ENCODE assay signal across 8 mouse cellular contexts in the genomic region with DNA sequence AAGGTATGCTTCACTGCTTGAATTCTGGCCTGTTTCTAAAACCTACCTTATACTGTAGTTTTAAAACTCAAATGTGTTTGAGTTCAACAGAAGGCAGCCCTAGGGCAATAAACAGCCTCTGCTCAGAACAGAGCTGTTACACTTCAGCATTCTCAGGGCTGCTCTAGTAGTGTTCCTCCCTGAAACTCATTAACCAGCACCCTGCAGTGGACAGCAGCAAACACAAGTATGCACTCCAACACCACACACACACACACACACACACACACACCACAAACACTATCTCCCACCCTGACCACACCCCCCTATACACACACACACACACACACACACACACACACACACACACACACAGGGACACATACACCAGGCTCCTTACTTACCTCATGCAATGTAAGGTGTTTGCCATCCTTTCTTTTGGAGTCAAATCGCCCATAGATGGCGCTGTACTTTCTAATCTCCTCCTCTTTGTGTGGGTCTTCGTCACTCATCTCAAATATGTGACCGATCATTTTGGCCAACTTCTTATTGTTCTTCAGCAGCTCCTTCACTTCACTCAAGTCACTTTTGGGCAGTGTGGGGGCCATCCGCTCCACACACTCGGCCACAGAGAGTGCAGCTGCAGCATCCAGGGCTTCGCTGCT. TPM values are rescaled to one million over a fixed set of nuclear protein-coding genes. Genes with fewer than 3 reads are reported as not detected.
DNase-seq lines count a peak whose midpoint lies in the region; ATAC-seq and TF ChIP-seq lines count a peak whose summit lies in the region.

No protein-coding gene starts in this region.

- WGBS in kidney, adult 2 months: 75% methylated on average over 7 of the region's 7 CpGs
- WGBS in hindbrain, embryonic 16.5 days: 63% methylated on average over 7 of the region's 7 CpGs
- 71% methylated on average over 7 of the region's 7 CpGs for WGBS in neural tube, embryonic 15.5 days

- H3K27ac ChIP-seq in kidney, adult 2 months (ENCODE audit: insufficient read depth, low read depth, low read length): no peak overlapping the region
- H3K27ac ChIP-seq in ES-E14 (ENCODE audit: insufficient read depth, low read depth, low read length, poor library complexity, severe bottlenecking): no peak overlapping the region
- no peak overlapping the region for H3K27ac ChIP-seq in hindbrain, embryonic 16.5 days (ENCODE audit: low read depth, low read length)
- H3K27ac ChIP-seq in neural tube, embryonic 15.5 days (replicated peaks): no peak overlapping the region

- H3K27me3 ChIP-seq in kidney, adult 2 months (replicated peaks; ENCODE audit: control insufficient read depth, insufficient read depth, low read length): no peaks in the 10 kb centered on the region
- H3K27me3 ChIP-seq in hindbrain, embryonic 16.5 days (replicated peaks; ENCODE audit: control insufficient read depth, insufficient read depth, low read length): no peaks in the 10 kb centered on the region
- no peaks in the 10 kb centered on the region for H3K27me3 ChIP-seq in neural tube, embryonic 15.5 days (replicated peaks)

- TF ChIP-seq POLR2A in kidney, adult 2 months (IDR thresholded peaks at IDR 0.05; ENCODE audit: low read depth, low read length): no peak

- no peak overlapping the region for H3K4me2 ChIP-seq in hindbrain, embryonic 16.5 days (ENCODE audit: low read length)
- no peak overlapping the region for H3K4me2 ChIP-seq in neural tube, embryonic 15.5 days

- ATAC-seq in hindbrain, embryonic 16.5 days: 0 out of 2 replicates have a peak, but pooled peaks have one; percentile 52
- no peak for ATAC-seq in neural tube, embryonic 15.5 days (ENCODE audit: low FRiP score)

- peak; percentile 50 for DNase-seq in kidney, adult 2 months
- no peak for DNase-seq in kidney, adult 18-20 months
- peak; percentile 63 for DNase-seq in ES-E14 (ENCODE audit: low read depth, low spot score)
- peak; percentile 23 to 49 for DNase-seq in natural killer cell, adult 2 months (ENCODE audit: low spot score in 2 of 2)
- DNase-seq in adrenal gland, postnatal 10 days: no peak
- DNase-seq in right cerebral cortex, postnatal 4 days: no peak

- in situ Hi-C loops in ES-E14 (cut with MboI; ENCODE audit: low sequenced_read_pairs in 2 of 2, unreplicated experiment in 2 of 2): no loop called here

- no peak overlapping the region; the same call in 1 of the 2 replicates for H3K9ac ChIP-seq in ES-E14 (ENCODE audit: insufficient read depth, low read depth, low read length, poor library complexity, severe bottlenecking)
- no peak overlapping the region for H3K9ac ChIP-seq in hindbrain, embryonic 16.5 days (ENCODE audit: low read depth, low read length)
- no peak overlapping the region for H3K9ac ChIP-seq in neural tube, embryonic 15.5 days (replicated peaks)

- 0 out of 2 replicates have a peak, but pooled peaks cover 2% of the 10 kb centered on the region for H3K4me1 ChIP-seq in kidney, adult 2 months (ENCODE audit: control insufficient read depth, insufficient read depth, low read length)
- H3K4me1 ChIP-seq in ES-E14 (ENCODE audit: control insufficient read depth in 2 of 2, insufficient read depth in 2 of 2, low read length in 2 of 2, poor library complexity in 1 of 2): no peaks in the 10 kb centered on the region
- no peaks in the 10 kb centered on the region for H3K4me1 ChIP-seq in hindbrain, embryonic 16.5 days (ENCODE audit: control insufficient read depth, insufficient read depth, low read depth, low read length)
- no peaks in the 10 kb centered on the region for H3K4me1 ChIP-seq in neural tube, embryonic 15.5 days

- H3K4me3 ChIP-seq in kidney, adult 2 months (ENCODE audit: insufficient read depth, low read depth, low read length): no peak overlapping the region
- peak overlapping the region in 1 of 2 experiments; percentile 56; a peak in 2 of 4 replicates for H3K4me3 ChIP-seq in ES-E14 (ENCODE audit: insufficient read depth in 1 of 2, low read depth in 1 of 2, low read length in 2 of 2, poor library complexity in 1 of 2, severe bottlenecking in 1 of 2)
- H3K4me3 ChIP-seq in hindbrain, embryonic 16.5 days (ENCODE audit: low read length): no peak overlapping the region
- no peak overlapping the region for H3K4me3 ChIP-seq in neural tube, embryonic 15.5 days (replicated peaks)

- no peaks in the 10 kb centered on the region; the same call in none of the 2 replicates for H3K36me3 ChIP-seq in kidney, adult 2 months (ENCODE audit: control insufficient read depth, insufficient read depth, low read length)
- H3K36me3 ChIP-seq in ES-E14 (ENCODE audit: control insufficient read depth, insufficient read depth, low read length, poor library complexity, severe bottlenecking): no peaks in the 10 kb centered on the region
- peaks cover 3% of the 10 kb centered on the region; the same call in 1 of the 2 replicates for H3K36me3 ChIP-seq in hindbrain, embryonic 16.5 days (ENCODE audit: control insufficient read depth, insufficient read depth, low read length)
- H3K36me3 ChIP-seq in neural tube, embryonic 15.5 days: no peaks in the 10 kb centered on the region

- H3K9me3 ChIP-seq in ES-E14 (ENCODE audit: control insufficient read depth, insufficient read depth, low read depth, low read length): no peaks in the 10 kb centered on the region
- no peaks in the 10 kb centered on the region for H3K9me3 ChIP-seq in hindbrain, embryonic 16.5 days (ENCODE audit: control insufficient read depth, low read length)
- no peaks in the 10 kb centered on the region for H3K9me3 ChIP-seq in neural tube, embryonic 15.5 days (replicated peaks)

- TF ChIP-seq CTCF in kidney, adult 2 months (conservative IDR thresholded peaks at IDR 0.05; ENCODE audit: insufficient read depth, insufficient read length, low read depth, low read length): no peak

TF ChIP-seq in ES-E14, 5 proteins besides CTCF, POLR2A, EP300 and RAD21:
- TF ChIP-seq ZC3H11A (IDR thresholded peaks at IDR 0.05; ENCODE audit: borderline replicate concordance, low read depth, low read length) (no peak), MAFK (IDR thresholded peaks at IDR 0.05; ENCODE audit: insufficient read depth, low read depth, low read length) (no peak), ZNF384 (IDR thresholded peaks at IDR 0.05; ENCODE audit: low read depth, low read length) (no peak), CHD2 (IDR thresholded peaks at IDR 0.05; ENCODE audit: low read depth, low read length) (no peak), HCFC1 (IDR thresholded peaks at IDR 0.05; ENCODE audit: borderline replicate concordance, insufficient read depth, low read length) (no peak)

RNA-seq across cellular contexts. Expression of a gene that starts 10.8 kb away (rescaled TPM):
- 10.0 and 13.6 TPM in 2 replicates for polyA plus RNA-seq in kidney, adult 2 months (2012; rRNA removed)
- 12.3 and 13.3 TPM in 2 replicates for total RNA-seq in ES-E14 (2012; rRNA removed)
- polyA plus RNA-seq in hindbrain, embryonic 16.5 days (2015; fragmentation: Nextera tagmentation; extraction: Ambion mirVana): 8.0 and 9.0 TPM in 2 replicates
- total RNA-seq in adrenal gland, postnatal 10 days (2021): 10 to 100 TPM; 45.5 to 47.2 TPM
- polyA plus RNA-seq in neural tube, embryonic 15.5 days (2015; fragmentation: Nextera tagmentation; extraction: Ambion mirVana): 9.3 and 10.2 TPM in 2 replicates

Comparison
In these comparisons a context has a peak if more than half of its experiments do, and no peak if none do; other contexts are left out.
1. DNase-seq: peak in kidney, adult 2 months (single experiment), ES-E14 (single experiment) and natural killer cell, adult 2 months (2 of 2); none in kidney, adult 18-20 months (single experiment), adrenal gland, postnatal 10 days (single experiment) and right cerebral cortex, postnatal 4 days (single experiment).